Mouse (Mus musculus) limb, embryonic 12.5 days (tissue): ENCODE data around the gene Olfr1360. TPM values are rescaled to one million over a fixed set of nuclear protein-coding genes. Genes with fewer than 3 reads are reported as not detected.

Experiments
- microRNA-seq: library from miRNA; unstranded; fragments of <30 nt; microRNA quantifications from one replicate; pipeline ENCODE4, GENCODE M21; 2017
- polyA plus RNA-seq: library from polyadenylated mRNA; unstranded; fragments of >200 nt; fragmentation: Nextera tagmentation; extraction: Ambion mirVana; gene quantifications from 2 replicates; pipeline ENCODE4 v1.2.1, GENCODE M21; 2016

Olfr1360 gene
- polyA plus RNA-seq, 1 experiment from 2014 or later, result not detected

Small RNA genes lying within 50 kb of the gene (microRNA-seq; reads per million reads assigned to microRNA genes)
- gene Gm44357 (not detected), gene Gm44367 (not detected)

Other genes starting within 250 kb of the Olfr1360 start
- 5.0 TPM in 2 replicates for gene Pgbd1, start 236.3 kb downstream of the Olfr1360 start, polyA plus RNA-seq
- gene Zscan26, start 223.7 kb downstream of the Olfr1360 start, polyA plus RNA-seq, result 31.8 and 36.0 TPM in 2 replicates
- gene Nkapl, start 208.9 kb downstream of the Olfr1360 start, polyA plus RNA-seq, result 2.1 TPM in 2 replicates
- 3.6 and 4.1 TPM in 2 replicates for gene Zkscan4, start 198.5 kb downstream of the Olfr1360 start, polyA plus RNA-seq
- gene Gm10065, start 198.0 kb downstream of the Olfr1360 start, polyA plus RNA-seq, result not detected in 2 replicates
- gene AK157302, start 182.2 kb downstream of the Olfr1360 start, polyA plus RNA-seq, result 0.42 and 0.48 TPM in 2 replicates
- gene Gm11273, start 176.0 kb downstream of the Olfr1360 start, polyA plus RNA-seq, result 4.7 and 4.8 TPM in 2 replicates
- 8.4 and 8.7 TPM in 2 replicates for gene Zkscan8, start 146.3 kb downstream of the Olfr1360 start, polyA plus RNA-seq
- gene Olfr1366, start 134.6 kb downstream of the Olfr1360 start, polyA plus RNA-seq, result 0.12 and 0.18 TPM in 2 replicates
- 0.05 TPM in 1 of 2 replicates, not detected in the other for gene Olfr1535, start 117.5 kb downstream of the Olfr1360 start, polyA plus RNA-seq
- gene Olfr1364, start 95.6 kb downstream of the Olfr1360 start, polyA plus RNA-seq, result not detected in 2 replicates
- not detected in 2 replicates for gene Olfr1362, start 63.4 kb downstream of the Olfr1360 start, polyA plus RNA-seq
- not detected in 2 replicates for gene Olfr11, start 34.9 kb downstream of the Olfr1360 start, polyA plus RNA-seq
- gene Olfr1361, start 14.0 kb downstream of the Olfr1360 start, polyA plus RNA-seq, result not detected in 2 replicates
- gene Olfr1359, start 20.7 kb upstream of the Olfr1360 start, polyA plus RNA-seq, result not detected in 2 replicates
- gene Hist1h2bl, start 38.7 kb upstream of the Olfr1360 start, polyA plus RNA-seq, result 4.6 and 6.2 TPM in 2 replicates
- 55.1 and 62.4 TPM in 2 replicates for gene Hist1h2ai, start 39.0 kb upstream of the Olfr1360 start, polyA plus RNA-seq
- 16.0 and 36.8 TPM in 2 replicates for gene Hist1h3h, start 40.3 kb upstream of the Olfr1360 start, polyA plus RNA-seq
- 8.4 and 8.9 TPM in 2 replicates for gene Hist1h2bm, start 44.6 kb upstream of the Olfr1360 start, polyA plus RNA-seq
- gene Hist1h4j, start 57.7 kb upstream of the Olfr1360 start, polyA plus RNA-seq, result 0.88 and 0.99 TPM in 2 replicates
- gene Hist1h4k, start 73.1 kb upstream of the Olfr1360 start, polyA plus RNA-seq, result 5.4 and 11.3 TPM in 2 replicates
- 51.3 and 71.5 TPM in 2 replicates for gene Hist1h2ak, start 76.4 kb upstream of the Olfr1360 start, polyA plus RNA-seq
- 8.0 and 9.8 TPM in 2 replicates for gene Hist1h2bn, start 76.7 kb upstream of the Olfr1360 start, polyA plus RNA-seq
- gene Hist1h1b, start 103.2 kb upstream of the Olfr1360 start, polyA plus RNA-seq, result 40.4 and 49.4 TPM in 2 replicates
- 163 and 202 TPM in 2 replicates for gene Hist1h3i, start 106.0 kb upstream of the Olfr1360 start, polyA plus RNA-seq
- gene Hist1h2an, start 109.8 kb upstream of the Olfr1360 start, polyA plus RNA-seq, result 16.8 and 19.0 TPM in 2 replicates
- gene Hist1h2bp, start 110.1 kb upstream of the Olfr1360 start, polyA plus RNA-seq, result 1.5 and 3.9 TPM in 2 replicates
- 36.6 and 45.0 TPM in 2 replicates for gene Hist1h2bq, start 132.8 kb upstream of the Olfr1360 start, polyA plus RNA-seq
- gene Hist1h2ao, start 133.1 kb upstream of the Olfr1360 start, polyA plus RNA-seq, result not detected in 2 replicates
- not detected in 2 replicates for gene Hist1h4m, start 134.3 kb upstream of the Olfr1360 start, polyA plus RNA-seq
- 21.2 and 21.3 TPM in 2 replicates for gene Hist1h4n, start 154.8 kb upstream of the Olfr1360 start, polyA plus RNA-seq
- 6,267 and 7,120 TPM in 2 replicates for gene Hist1h2ap, start 156.1 kb upstream of the Olfr1360 start, polyA plus RNA-seq
- gene Hist1h2br, start 156.3 kb upstream of the Olfr1360 start, polyA plus RNA-seq, result 38.6 and 46.0 TPM in 2 replicates